Mouse (Mus musculus) intestine, embryonic 15.5 days (tissue): ENCODE results near the gene Tdp1. TPM values are rescaled to one million over a fixed set of nuclear protein-coding genes. Genes with fewer than 3 reads are reported as not detected.

Experiments used
- ATAC-seq: fragments of 200-750 bp; cut with Nextera tagmentation; 2 replicates; pipeline ENCODE4 v1.8.0; 2017; ENCODE audit warnings: moderate TSS enrichment, moderate library complexity
- H3K27ac ChIP-seq: fragments of 300-500 bp; sonication (generic); 2 replicates; pipeline ENCODE4 v1.5.1; 2015; ENCODE audit warnings: mild to moderate bottlenecking, inconsistent platforms
- H3K27me3 ChIP-seq: fragments of 300-500 bp; sonication (generic); replicated peaks from 2 replicates; pipeline ENCODE4 v1.6.1; 2015; ENCODE audit warnings: inconsistent platforms
- H3K36me3 ChIP-seq: fragments of 300-500 bp; sonication (generic); 2 replicates; pipeline ENCODE4 v1.6.1; 2015; ENCODE audit warnings: inconsistent platforms
- H3K4me1 ChIP-seq: fragments of 300-500 bp; sonication (generic); replicated peaks from 2 replicates; pipeline ENCODE4 v1.6.1; 2015; ENCODE audit warnings: inconsistent platforms
- H3K4me2 ChIP-seq: fragments of 300-500 bp; sonication (generic); replicated peaks from 2 replicates; pipeline ENCODE4 v1.6.1; 2015; ENCODE audit warnings: mild to moderate bottlenecking, inconsistent platforms
- H3K4me3 ChIP-seq: fragments of 300-500 bp; sonication (generic); replicated peaks from 2 replicates; pipeline ENCODE4 v1.5.1; 2015; ENCODE audit warnings: inconsistent platforms
- H3K9ac ChIP-seq: fragments of 300-500 bp; sonication (generic); 2 replicates; pipeline ENCODE4 v1.6.1; 2015; ENCODE audit warnings: inconsistent platforms
- H3K9me3 ChIP-seq: fragments of 300-500 bp; sonication (generic); 2 replicates; pipeline ENCODE4 v1.6.1; 2016; ENCODE audit warnings: inconsistent platforms
- WGBS: fragments of 180-500 bp; shearing (Covaris S2); methylation state at CpG from one replicate; pipeline ENCODE4 v1.1.7; 2015; 5-methylcytosine and 5-hydroxymethylcytosine counted together
- polyA plus RNA-seq: library from polyadenylated mRNA; unstranded; fragments of >200 nt; fragmentation: Nextera tagmentation; extraction: Ambion mirVana; gene quantifications from 2 replicates; pipeline ENCODE4 v1.2.1, GENCODE M21; 2015

The Tdp1 gene
- polyA plus RNA-seq, 1 experiment from 2014 or later = 47.9 TPM

DNA sequence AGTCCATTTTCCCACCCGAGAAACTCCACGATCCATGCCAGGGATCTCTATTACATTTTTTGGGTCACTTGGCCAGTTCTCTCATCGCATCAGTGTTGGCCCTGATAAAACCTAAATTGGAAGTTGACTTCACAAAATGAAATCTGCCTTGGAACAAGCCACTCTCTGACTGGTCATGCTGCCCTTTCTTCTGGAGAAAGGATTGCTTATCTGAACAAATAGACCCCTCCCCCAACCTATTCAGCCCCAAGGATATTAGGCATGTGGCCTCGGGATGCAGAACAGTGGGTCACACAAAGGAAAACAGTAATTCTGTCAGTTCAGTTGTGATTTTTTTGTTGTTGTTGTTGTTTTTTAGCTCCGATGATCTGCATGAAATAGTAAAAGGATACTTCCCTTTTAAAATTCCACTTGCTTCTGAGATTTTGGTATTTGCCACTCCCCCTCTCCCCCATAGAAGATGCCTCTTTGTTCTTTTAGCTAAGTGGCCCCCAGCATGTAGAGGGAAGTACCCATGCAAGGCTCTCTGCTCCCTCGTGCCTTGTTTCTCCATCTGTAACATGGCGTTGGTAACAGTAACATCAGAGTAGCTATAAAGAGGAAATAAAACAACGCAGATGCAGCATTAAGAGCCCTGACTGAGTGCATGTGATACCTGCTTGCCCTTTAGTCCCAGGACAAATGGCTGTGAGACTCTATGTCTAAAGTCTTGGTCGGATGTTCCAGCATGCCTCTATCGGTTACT, 109.0 kb downstream of the Tdp1 start:
- 80% methylated on average over 10 of the region's 10 CpGs for WGBS

DNA sequence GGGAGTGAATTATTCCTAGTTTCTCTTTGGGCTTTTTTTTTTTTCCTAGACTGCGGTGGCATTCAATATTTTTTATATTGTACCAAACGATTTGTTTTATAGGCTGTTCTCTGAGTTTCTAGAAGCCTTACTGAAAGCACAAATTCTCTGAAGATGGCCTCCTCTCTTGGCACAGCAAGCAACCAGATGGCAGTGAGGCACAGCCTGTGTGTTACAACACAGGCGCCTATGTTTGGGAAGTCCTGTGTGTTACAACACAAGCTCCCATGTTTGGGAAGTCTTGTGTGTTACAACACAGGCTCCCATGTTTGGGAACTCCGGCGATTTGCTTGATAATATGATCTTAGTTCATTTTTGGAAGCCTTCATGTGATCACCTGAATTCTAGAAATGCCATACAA, 111.6 kb downstream of the Tdp1 start:
- Histone ChIP-seq H3K9ac (no peak overlapping the region), H3K4me1 (no peaks in the 10 kb centered on the region), H3K27ac (no peak overlapping the region), H3K9me3 (no peaks in the 10 kb centered on the region), H3K4me3 (no peak overlapping the region), H3K4me2 (no peak overlapping the region), H3K27me3 (no peaks in the 10 kb centered on the region), H3K36me3 (no peaks in the 10 kb centered on the region)
- WGBS = 90% methylated on average over 5 of the region's 5 CpGs
- ATAC-seq = no peak

More for the DNA sequence above, 109.0 kb downstream of the Tdp1 start:
- no peak overlapping the region for H3K4me3 ChIP-seq
- H3K27ac ChIP-seq = no peak overlapping the region
- no peak overlapping the region for H3K4me2 ChIP-seq
- no peaks in the 10 kb centered on the region for H3K36me3 ChIP-seq
- ATAC-seq = no peak
- H3K9me3 ChIP-seq = no peaks in the 10 kb centered on the region
- no peaks in the 10 kb centered on the region for H3K4me1 ChIP-seq
- H3K27me3 ChIP-seq = no peaks in the 10 kb centered on the region
- no peak overlapping the region for H3K9ac ChIP-seq

DNA sequence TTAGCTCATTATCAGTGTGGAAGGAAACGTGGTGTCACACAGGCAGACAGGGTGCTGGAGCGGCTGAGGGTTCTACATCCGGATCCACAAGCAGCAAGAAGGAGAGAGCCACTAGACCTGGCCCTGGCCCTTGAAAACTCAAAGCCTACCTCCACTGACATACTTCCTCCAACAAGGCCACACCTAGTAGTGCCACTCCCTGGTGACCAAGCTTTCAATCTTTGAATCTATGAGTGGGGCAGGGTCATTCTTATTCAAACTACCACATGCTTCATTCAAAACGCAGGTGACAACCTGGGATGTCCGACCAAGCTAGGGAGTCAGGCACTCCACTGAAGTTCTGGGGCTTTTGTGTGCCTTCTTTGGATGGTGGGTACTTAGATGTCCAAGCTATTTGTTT, 115.4 kb downstream of the Tdp1 start:
- WGBS = 85% methylated on average over 5 of the region's 5 CpGs
- H3K4me1 ChIP-seq = no peaks in the 10 kb centered on the region

DNA sequence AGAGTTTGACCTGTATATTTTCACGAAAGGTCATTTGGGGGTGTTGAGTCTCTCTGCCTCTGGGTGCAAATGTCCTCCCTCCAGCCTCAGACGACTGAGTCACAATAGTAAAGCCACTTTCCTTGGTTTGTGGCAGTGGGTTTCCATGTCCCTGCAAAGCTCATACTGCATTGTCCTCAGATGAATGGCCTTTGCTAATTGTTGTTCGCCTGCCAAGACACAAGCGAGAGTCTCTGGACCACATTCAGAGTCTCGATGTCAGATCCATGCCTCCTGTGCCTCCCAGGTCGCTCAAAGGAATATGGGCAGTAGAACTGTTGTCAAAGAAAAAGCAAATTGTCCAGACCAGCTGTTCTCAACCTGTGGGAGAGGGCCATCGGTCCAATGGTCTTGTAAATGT, 116.1 kb downstream of the Tdp1 start:
- H3K4me3 ChIP-seq = no peak overlapping the region

More for the DNA sequence above, 115.4 kb downstream of the Tdp1 start:
- H3K9ac ChIP-seq = no peak overlapping the region
- H3K36me3 ChIP-seq = no peaks in the 10 kb centered on the region
- H3K27ac ChIP-seq = no peak overlapping the region
- no peak overlapping the region for H3K4me2 ChIP-seq
- no peaks in the 10 kb centered on the region for H3K9me3 ChIP-seq
- H3K4me3 ChIP-seq = no peak overlapping the region
- H3K27me3 ChIP-seq = no peaks in the 10 kb centered on the region
- no peak for ATAC-seq

DNA sequence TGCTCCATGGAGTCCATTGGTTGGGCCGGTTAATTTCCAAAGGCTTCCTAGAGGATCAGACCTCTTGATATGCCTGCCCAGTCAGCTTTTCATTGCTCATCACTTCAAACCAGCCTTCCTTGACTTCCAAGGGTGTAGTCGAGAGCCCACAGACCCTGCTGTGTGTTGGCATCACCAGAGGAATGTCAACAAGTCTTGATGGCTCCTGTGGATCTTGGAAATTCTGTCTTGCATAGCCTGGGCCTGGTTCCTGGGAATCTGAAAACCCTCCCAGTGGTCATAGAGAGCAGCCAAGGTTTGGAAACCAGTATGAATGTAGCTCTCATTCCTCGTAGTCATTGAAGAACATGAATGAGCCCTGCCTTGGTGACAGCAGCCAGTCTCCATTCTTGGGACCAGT, 116.9 kb downstream of the Tdp1 start:
- H3K27ac ChIP-seq = no peak overlapping the region
- H3K9me3 ChIP-seq = no peaks in the 10 kb centered on the region
- H3K4me1 ChIP-seq = no peaks in the 10 kb centered on the region
- no peak overlapping the region for H3K9ac ChIP-seq
- H3K4me2 ChIP-seq = no peak overlapping the region
- ATAC-seq = no peak
- 91% methylated on average over 3 of the region's 3 CpGs for WGBS
- no peaks in the 10 kb centered on the region for H3K27me3 ChIP-seq
- no peaks in the 10 kb centered on the region for H3K36me3 ChIP-seq
- H3K4me3 ChIP-seq = no peak overlapping the region

More for the DNA sequence above, 116.1 kb downstream of the Tdp1 start:
- Histone ChIP-seq H3K4me1 (no peaks in the 10 kb centered on the region), H3K36me3 (no peaks in the 10 kb centered on the region), H3K9me3 (no peaks in the 10 kb centered on the region), H3K4me2 (no peak overlapping the region), H3K27me3 (no peaks in the 10 kb centered on the region), H3K9ac (no peak overlapping the region), H3K27ac (no peak overlapping the region)
- ATAC-seq = no peak
- 83% methylated on average over 7 of the region's 7 CpGs for WGBS

DNA sequence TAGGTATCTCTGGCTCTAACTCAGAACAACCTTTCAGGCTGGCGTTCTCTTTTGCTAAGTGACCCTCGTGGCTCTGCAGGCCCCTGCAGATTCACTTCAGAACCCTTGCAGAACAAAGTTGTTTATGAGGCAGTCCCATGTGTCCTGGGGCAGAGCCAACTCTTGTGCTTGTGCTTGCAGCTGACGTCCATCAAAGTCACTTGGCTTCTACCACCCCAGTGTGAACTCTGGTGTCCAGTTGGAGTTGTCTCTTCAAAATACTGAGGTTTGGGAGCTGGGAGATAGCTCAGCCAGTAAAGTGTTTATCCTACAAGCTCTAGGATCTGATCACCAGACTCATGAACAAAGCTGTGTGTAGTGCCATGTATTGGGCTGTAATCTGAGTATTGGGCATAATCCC, 117.6 kb downstream of the Tdp1 start:
- Histone ChIP-seq H3K4me2 (no peak overlapping the region), H3K4me3 (no peak overlapping the region), H3K9me3 (no peaks in the 10 kb centered on the region), H3K27me3 (no peaks in the 10 kb centered on the region), H3K27ac (no peak overlapping the region), H3K4me1 (no peaks in the 10 kb centered on the region), H3K9ac (no peak overlapping the region), H3K36me3 (no peaks in the 10 kb centered on the region)
- ATAC-seq = no peak
- WGBS = 47% methylated on average over 3 of the region's 3 CpGs

DNA sequence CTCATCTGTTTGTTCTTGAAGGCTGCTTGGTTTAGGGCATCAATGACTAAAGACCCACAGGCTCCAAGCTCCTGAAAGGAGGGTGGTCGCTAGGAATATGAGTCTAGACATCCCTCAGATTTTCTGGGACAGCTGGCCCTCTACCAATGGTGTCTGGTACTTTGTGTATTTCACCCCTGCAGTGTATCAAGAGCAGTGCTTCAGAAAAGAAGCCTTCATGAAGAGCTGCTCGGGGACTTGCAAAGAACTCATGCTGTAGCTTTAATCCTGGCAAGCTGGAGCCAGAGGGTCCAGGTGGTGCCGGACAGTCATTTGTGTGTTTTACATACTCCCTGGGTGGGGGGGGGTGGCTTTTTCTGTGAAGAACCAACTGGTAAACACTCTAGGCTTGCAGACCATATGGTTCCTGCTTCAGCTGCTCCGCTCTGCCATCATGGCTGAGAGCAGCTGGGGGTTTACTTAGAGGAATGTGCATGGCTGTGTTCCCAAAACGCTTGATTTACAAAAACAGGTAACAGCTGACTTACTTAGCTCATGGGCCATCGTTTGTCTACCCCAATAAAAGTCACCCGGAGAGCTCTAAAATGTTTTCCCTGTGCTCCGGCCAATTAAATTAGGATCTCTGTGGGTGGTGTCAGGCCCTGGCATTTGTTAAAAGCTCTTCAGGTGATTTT, 118.7 kb downstream of the Tdp1 start:
- Histone ChIP-seq H3K9me3 (no peaks in the 10 kb centered on the region), H3K4me3 (no peak overlapping the region), H3K27ac (no peak overlapping the region), H3K36me3 (no peaks in the 10 kb centered on the region), H3K27me3 (no peaks in the 10 kb centered on the region), H3K9ac (no peak overlapping the region), H3K4me2 (no peak overlapping the region), H3K4me1 (no peaks in the 10 kb centered on the region)
- ATAC-seq = peak; percentile 61
- 36% methylated on average over 8 of the region's 8 CpGs for WGBS

Other genes starting within 250 kb of the Tdp1 start
- gene Efcab11, start 78 bp upstream of the Tdp1 start, polyA plus RNA-seq = 10.1 and 10.2 TPM in 2 replicates
- 0.53 and 0.72 TPM in 2 replicates for gene Kcnk13, start 80.0 kb downstream of the Tdp1 start, polyA plus RNA-seq
- gene Psmc1, start 225.6 kb downstream of the Tdp1 start, polyA plus RNA-seq = 228 and 235 TPM in 2 replicates